Mouse (Mus musculus): Measurements from ENCODE around the gene Pnisr.

The Pnisr gene

DNA sequence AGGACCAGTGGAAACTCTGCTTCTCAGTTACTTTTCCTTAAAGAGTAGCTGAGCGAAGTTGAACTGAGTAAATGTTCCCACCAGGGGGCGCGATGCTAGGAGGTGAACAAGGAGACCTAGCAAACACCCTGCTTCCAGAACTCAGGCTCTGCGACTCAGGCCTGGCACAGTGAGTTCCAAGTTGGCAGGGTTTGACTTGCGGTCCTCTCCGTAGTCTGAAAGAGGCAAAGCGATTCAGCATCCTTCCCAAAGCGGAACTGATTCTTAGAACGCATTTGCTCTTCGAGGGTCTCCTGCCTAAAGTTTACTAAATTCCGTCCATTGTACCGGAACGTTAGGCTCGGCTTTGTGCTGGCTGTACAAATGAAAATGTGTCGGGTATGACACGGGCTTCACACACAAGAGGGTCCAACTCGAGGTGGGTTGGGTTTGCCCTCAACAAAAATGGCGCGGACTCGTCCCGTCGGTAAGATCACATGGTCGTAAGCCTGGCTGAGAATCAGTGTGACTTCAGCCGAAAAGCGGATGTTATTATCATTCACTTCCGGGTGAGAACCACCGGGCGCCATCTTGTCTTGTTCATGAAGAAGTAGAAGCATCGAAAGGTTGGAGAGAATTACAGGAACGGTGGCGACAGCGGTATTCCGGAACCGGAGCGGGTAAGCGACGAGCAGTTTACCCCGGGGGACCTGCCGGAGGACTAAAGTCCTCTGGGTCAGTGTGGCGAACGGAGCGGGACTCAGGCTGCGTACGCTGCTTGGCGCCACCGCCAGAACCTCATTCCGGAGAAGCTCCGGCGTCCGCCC, at the start of gene Pnisr:
TSS of gene Pnisr (plus strand) at position 103 of the 806 bp plus-strand sequence.
- DNase-seq = peak; percentile 95

DNA sequence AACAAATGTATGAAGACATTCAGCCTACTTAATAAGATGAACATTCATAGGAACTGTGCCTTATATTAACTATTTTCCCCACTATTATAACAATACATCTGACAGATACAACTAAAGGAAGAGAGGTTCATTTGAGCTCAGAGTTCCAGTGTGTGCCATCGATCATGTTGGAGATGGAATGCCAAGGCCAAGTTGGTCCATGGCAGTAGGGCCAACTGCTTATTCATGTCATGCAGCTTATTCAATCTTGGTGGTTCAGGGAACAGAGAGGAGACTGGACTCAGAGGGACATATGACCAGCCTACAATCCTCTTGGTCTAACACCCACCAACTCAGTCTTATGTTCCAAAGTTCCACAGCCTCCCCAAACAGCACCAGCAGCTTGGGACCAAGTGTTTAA, 46.4 kb upstream of the Pnisr start:
- no peak for DNase-seq

DNA sequence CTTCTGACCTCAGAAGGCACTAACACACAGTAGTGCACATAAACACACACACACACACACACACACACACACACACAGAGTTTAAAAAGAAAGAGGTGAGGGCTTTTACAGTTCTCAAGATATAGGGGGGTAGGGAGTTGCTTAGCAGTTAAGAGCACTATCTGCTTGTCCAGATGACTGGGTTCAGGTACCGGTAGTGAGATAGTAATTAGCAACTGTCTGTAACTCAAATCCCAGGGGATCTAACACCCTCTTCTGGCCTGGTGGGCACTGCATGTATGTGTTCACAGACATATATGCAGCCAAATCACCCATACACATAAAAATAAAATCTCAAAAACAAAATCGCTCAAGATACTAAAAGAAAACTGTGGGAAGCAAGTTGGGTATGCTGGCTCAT, 45.8 kb upstream of the Pnisr start:
- no peak for DNase-seq

DNA sequence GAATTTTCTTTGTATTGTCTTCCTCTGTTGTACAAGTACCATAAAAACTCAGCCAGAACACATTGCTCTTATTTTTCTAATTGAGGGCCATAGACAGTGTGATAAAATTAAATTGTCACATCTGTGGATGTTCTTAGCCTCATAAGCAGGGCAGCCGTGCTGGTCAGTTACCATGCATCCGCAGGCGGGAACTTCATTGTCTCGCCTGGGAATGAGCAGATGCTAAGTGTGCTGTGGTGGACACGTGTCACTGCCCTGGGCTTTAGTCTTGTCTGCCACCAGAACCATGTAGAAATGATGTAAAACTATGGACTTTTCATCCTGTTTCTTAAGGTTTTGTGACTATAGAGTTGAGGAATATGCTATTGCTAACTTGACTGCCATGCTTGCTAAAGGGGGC, 40.2 kb upstream of the Pnisr start:
- no peak for DNase-seq

GRCm38 (mm10) chr4:21810608-21811007, 36.8 kb upstream of the Pnisr start:
- DNase-seq = no peak

- no peak for DNase-seq
Measured at GRCm38 (mm10) chr4:21812635-21813034, 34.7 kb upstream of the Pnisr start.

- peak; percentile 23 for DNase-seq
Measured at GRCm38 (mm10) chr4:21814029-21814428, 33.4 kb upstream of the Pnisr start.

DNA sequence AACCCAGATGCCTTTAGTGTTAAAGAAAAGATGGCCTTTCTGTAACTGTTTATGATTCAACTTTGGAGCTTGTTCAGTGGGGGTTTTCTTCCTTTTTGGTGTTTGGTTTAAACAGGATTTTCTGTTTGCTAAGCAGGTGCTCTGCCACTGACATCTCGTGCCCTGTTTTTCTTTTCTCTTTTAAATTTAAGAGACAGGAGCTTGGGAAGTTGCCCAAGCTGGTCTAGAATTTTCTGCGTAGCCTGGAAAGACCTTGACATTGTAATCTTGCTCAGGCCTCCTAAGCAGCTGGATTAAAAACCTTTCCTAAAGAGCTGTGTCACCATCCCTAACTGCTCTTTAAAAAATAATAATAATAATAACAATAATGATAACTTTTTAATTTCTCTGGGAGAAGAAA, 20.8 kb upstream of the Pnisr start:
- no peak for DNase-seq

GRCm38 (mm10) chr4:21832844-21833243, 14.5 kb upstream of the Pnisr start:
- no peak for DNase-seq

GRCm38 (mm10) chr4:21848287-21848630, 876 bp downstream of the Pnisr start:
- DNase-seq = peak; percentile 90

DNA sequence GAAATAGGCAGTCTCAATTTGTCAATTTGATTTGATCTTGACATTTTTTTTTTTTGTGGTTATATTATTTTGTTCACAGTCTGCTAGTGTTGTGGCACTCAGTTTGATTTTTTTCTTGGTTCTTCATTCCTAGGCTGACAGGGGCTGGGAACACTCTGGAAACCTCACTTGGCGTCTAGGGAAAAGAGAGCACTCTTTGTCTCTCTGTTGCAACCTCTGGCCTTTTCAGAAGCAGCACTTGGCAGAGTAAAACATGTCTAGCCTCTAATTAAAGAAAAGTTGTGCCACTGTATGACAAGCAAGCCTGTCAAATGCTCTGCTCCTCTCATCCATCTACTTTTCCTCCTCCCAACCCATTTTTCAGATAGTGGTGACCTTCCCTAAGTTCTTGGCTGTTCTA, 10.1 kb downstream of the Pnisr start:
- DNase-seq = no peak

DNA sequence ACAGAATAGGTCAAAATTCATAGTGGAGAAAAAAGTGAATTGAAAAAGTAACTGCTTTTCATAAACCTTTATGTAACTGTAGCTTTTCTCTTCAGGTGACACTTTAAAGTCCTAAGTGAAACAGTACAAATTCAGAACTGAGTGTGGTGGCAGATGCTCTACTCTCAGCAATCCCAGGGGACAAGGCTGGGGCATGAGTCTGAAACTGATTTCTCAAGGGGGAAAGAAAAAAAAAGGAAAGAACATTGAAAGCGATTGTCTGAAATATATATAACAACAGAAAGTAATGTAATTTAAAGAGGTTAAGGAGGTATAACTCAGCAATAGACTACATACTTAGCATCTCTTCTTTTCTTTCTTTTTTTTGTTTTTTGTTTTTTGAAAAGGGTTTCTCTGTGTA, 17.8 kb downstream of the Pnisr start:
- DNase-seq = no peak

DNA sequence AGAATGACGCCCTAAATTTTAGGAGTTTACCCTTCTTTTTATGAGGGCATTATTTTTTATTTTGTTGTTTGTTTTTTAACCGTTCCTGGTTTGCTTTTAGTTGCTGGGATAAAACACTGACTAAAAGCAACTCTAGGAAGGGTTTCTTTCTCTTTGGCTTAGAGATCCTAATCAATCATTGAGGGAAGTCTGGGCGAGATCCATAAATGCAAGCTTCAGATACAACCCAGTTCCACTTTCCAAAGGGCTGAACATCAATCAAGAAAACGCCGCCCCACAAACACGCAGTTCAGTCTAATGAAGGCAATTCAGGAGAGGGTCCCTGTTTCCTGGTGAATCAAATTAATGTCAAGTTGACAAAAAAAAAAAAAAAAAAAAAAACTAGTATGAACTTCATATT, 31.4 kb downstream of the Pnisr start:
- DNase-seq = no peak

- peak; percentile 84 for DNase-seq
Measured at GRCm38 (mm10) chr4:21879565-21880220, 32.3 kb downstream of the Pnisr start, which contains the start of gene Coq3. Gene Coq3 (plus strand): TSS chr4:21879673.

DNA sequence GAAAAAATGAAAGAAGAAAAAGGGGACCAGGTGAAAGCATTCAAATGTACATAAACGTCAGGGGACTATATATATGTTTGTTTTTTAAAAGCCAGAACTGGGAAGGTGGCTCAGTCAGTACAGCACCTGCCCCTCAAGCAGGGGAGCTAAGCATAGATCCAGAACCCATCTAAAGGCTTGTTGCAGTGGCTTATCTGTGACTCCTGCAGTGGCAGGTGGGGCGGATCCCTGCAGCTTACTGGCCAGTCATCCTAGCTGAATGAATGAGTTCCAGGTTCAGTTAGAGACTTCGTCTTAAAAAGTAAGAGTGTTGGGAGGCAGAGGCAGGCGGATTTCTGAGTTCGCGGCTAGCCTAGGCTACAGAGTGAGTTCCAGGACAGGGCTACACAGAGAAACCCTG, 35.4 kb downstream of the Pnisr start:
- DNase-seq = no peak

- no peak for DNase-seq
Measured at GRCm38 (mm10) chr4:21885831-21886230, 38.4 kb downstream of the Pnisr start.

All from cerebellum, adult 9-11 months (tissue).